ENCODE assay signal across 14 mouse cellular contexts in genomic region chr11:20955561-20955960, GRCm38 (mm10).
A peak's percentile ranks its signal among the peaks of the same experiment; 100 is the strongest.
DNase-seq lines count a peak whose midpoint lies in the region; ATAC-seq and TF ChIP-seq lines count a peak whose summit lies in the region.
"Had no signal": no experiment of that assay in that cellular context is flagged by ENCODE, and none has a peak within 500 bp of the region (broad histone marks: within the 10 kb centered on the region; RNA-seq: fewer than 3 reads in every experiment).

No protein-coding gene starts in this region.

- no peak overlapping the region for H3K9ac ChIP-seq in kidney, embryonic 14.5 days (ENCODE audit: low read depth, low read length)
- H3K9ac ChIP-seq in kidney, postnatal 0 days (ENCODE audit: low read depth, low read length) = no peak overlapping the region
- H3K9ac ChIP-seq in forebrain, embryonic 16.5 days (replicated peaks; ENCODE audit: low read depth, low read length) = no peak overlapping the region
- H3K9ac ChIP-seq: heart, embryonic 12.5 days; liver, embryonic 13.5 days had no signal

- no peaks in the 10 kb centered on the region for H3K36me3 ChIP-seq in kidney, embryonic 14.5 days (ENCODE audit: control insufficient read depth, insufficient read depth, low read length)
- no peaks in the 10 kb centered on the region for H3K36me3 ChIP-seq in embryonic facial prominence, embryonic 10.5 days (replicated peaks)
- H3K36me3 ChIP-seq in kidney, postnatal 0 days (ENCODE audit: insufficient read depth, low read length) = no peaks in the 10 kb centered on the region
- no peaks in the 10 kb centered on the region for H3K36me3 ChIP-seq in forebrain, embryonic 16.5 days (ENCODE audit: control insufficient read depth, insufficient read depth)
- H3K36me3 ChIP-seq: heart, embryonic 12.5 days; liver, embryonic 13.5 days; midbrain, embryonic 10.5 days had no signal

- H3K4me1 ChIP-seq in kidney, embryonic 14.5 days (ENCODE audit: control insufficient read depth, insufficient read depth, low read length) = peaks cover 24% of the 10 kb centered on the region
- H3K4me1 ChIP-seq in embryonic facial prominence, embryonic 10.5 days = peaks cover 65% of the 10 kb centered on the region
- H3K4me1 ChIP-seq in kidney, postnatal 0 days (replicated peaks; ENCODE audit: insufficient read depth, low read length) = peaks cover 7% of the 10 kb centered on the region
- H3K4me1 ChIP-seq in forebrain, embryonic 16.5 days (replicated peaks; ENCODE audit: control insufficient read depth, insufficient read depth, low read length) = no peaks in the 10 kb centered on the region

- WGBS in kidney, embryonic 14.5 days = 68% methylated on average over 8 of the region's 8 CpGs
- 50% methylated on average over 8 of the region's 8 CpGs for WGBS in embryonic facial prominence, embryonic 10.5 days
- 53% methylated on average over 8 of the region's 8 CpGs for WGBS in kidney, postnatal 0 days
- WGBS in forebrain, embryonic 16.5 days = 80% methylated on average over 8 of the region's 8 CpGs

- H3K27ac ChIP-seq in kidney, embryonic 14.5 days (ENCODE audit: low read depth, low read length) = no peak overlapping the region
- H3K27ac ChIP-seq in embryonic facial prominence, embryonic 10.5 days (replicated peaks) = peak overlapping the region; percentile 55
- H3K27ac ChIP-seq in kidney, postnatal 0 days = peak overlapping the region; percentile 62
- H3K27ac ChIP-seq in forebrain, embryonic 16.5 days (ENCODE audit: low read length) = no peak overlapping the region
- H3K27ac ChIP-seq: liver, embryonic 13.5 days; midbrain, embryonic 10.5 days had no signal

- TF ChIP-seq CTCF in kidney, postnatal 0 days (IDR thresholded peaks at IDR 0.05; ENCODE audit: low read depth) = no peak

- no peak overlapping the region for H3K4me2 ChIP-seq in kidney, embryonic 14.5 days (replicated peaks; ENCODE audit: low read depth, low read length)
- H3K4me2 ChIP-seq in kidney, postnatal 0 days (ENCODE audit: low read length) = no peak overlapping the region
- no peak overlapping the region for H3K4me2 ChIP-seq in forebrain, embryonic 16.5 days (ENCODE audit: low read length)
- H3K4me2 ChIP-seq: heart, embryonic 12.5 days; liver, embryonic 13.5 days had no signal

- ATAC-seq in kidney, embryonic 14.5 days (ENCODE audit: low FRiP score, low TSS enrichment) = no peak
- ATAC-seq in kidney, postnatal 0 days (replicated peaks; ENCODE audit: low FRiP score, low read depth) = peak; percentile 71; the same call in 1 of the 2 replicates
- ATAC-seq in forebrain, embryonic 16.5 days = no peak
- ATAC-seq: intestine, embryonic 16.5 days had no signal

- no peaks in the 10 kb centered on the region for H3K9me3 ChIP-seq in kidney, embryonic 14.5 days (ENCODE audit: control insufficient read depth, low read length)
- no peaks in the 10 kb centered on the region for H3K9me3 ChIP-seq in embryonic facial prominence, embryonic 10.5 days
- H3K9me3 ChIP-seq in kidney, postnatal 0 days (replicated peaks; ENCODE audit: low read length) = no peaks in the 10 kb centered on the region
- no peaks in the 10 kb centered on the region for H3K9me3 ChIP-seq in forebrain, embryonic 16.5 days (ENCODE audit: control insufficient read depth, low read length)
- H3K9me3 ChIP-seq: heart, embryonic 12.5 days; liver, embryonic 13.5 days; midbrain, embryonic 10.5 days had no signal

- peak; percentile 56 for DNase-seq in kidney, adult 11 months
- no peak for DNase-seq in embryonic facial prominence, embryonic 10.5 days (ENCODE audit: low spot score)
- peak; percentile 31 for DNase-seq in kidney, postnatal 0 days (ENCODE audit: low spot score)
- peak; percentile 45 for DNase-seq in lung, postnatal 25 days (ENCODE audit: low spot score)
- DNase-seq in gastrocnemius, postnatal 36 days = no peak
- DNase-seq in right cerebral cortex, adult 2 months (ENCODE audit: low spot score in 2 of 2) = no peak
- DNase-seq: cerebellum, postnatal 25 days; liver, embryonic 13.5 days; thymus, postnatal 36 days had no signal

- intact Hi-C loops in gastrocnemius, postnatal 36 days (cut with DNase I) = no loop called here

- no peaks in the 10 kb centered on the region for H3K27me3 ChIP-seq in kidney, embryonic 14.5 days (ENCODE audit: control insufficient read depth, insufficient read depth, low read length)
- 0 out of 2 replicates have a peak, but pooled peaks cover 8% of the 10 kb centered on the region for H3K27me3 ChIP-seq in embryonic facial prominence, embryonic 10.5 days (replicated peaks; ENCODE audit: low read depth, poor library complexity, severe bottlenecking)
- no peaks in the 10 kb centered on the region for H3K27me3 ChIP-seq in kidney, postnatal 0 days (ENCODE audit: insufficient read depth, low read length)
- H3K27me3 ChIP-seq in forebrain, embryonic 16.5 days (replicated peaks; ENCODE audit: control insufficient read depth, insufficient read depth, low read length) = no peaks in the 10 kb centered on the region
- H3K27me3 ChIP-seq: heart, embryonic 12.5 days; liver, embryonic 13.5 days had no signal

- H3K4me3 ChIP-seq in kidney, embryonic 14.5 days (ENCODE audit: low read length) = no peak overlapping the region
- H3K4me3 ChIP-seq in embryonic facial prominence, embryonic 10.5 days = no peak overlapping the region
- no peak overlapping the region for H3K4me3 ChIP-seq in kidney, postnatal 0 days (replicated peaks; ENCODE audit: low read depth, low read length)
- H3K4me3 ChIP-seq in forebrain, embryonic 16.5 days (replicated peaks; ENCODE audit: low read length) = no peak overlapping the region
- H3K4me3 ChIP-seq: heart, embryonic 12.5 days; liver, embryonic 13.5 days; midbrain, embryonic 10.5 days had no signal

Comparison
In these comparisons a context has a peak if more than half of its experiments do, and no peak if none do; other contexts are left out.
1. H3K27ac ChIP-seq: peak in embryonic facial prominence, embryonic 10.5 days (single experiment) and kidney, postnatal 0 days (single experiment); none in kidney, embryonic 14.5 days (single experiment) and forebrain, embryonic 16.5 days (single experiment).
2. DNase-seq: peak in kidney, adult 11 months (single experiment), kidney, postnatal 0 days (single experiment) and lung, postnatal 25 days (single experiment); none in embryonic facial prominence, embryonic 10.5 days (single experiment), gastrocnemius, postnatal 36 days (0 of 2) and right cerebral cortex, adult 2 months (0 of 2).